Mouse (Mus musculus) liver (tissue): Measurements from ENCODE around the gene Ech1.

ENCODE experiments used
- DNase-seq: peaks from one replicate; pipeline ENCODE4 v3.0.0-alpha.2; 2020; ENCODE audit warnings: mixed read lengths

Ech1 gene

DNA sequence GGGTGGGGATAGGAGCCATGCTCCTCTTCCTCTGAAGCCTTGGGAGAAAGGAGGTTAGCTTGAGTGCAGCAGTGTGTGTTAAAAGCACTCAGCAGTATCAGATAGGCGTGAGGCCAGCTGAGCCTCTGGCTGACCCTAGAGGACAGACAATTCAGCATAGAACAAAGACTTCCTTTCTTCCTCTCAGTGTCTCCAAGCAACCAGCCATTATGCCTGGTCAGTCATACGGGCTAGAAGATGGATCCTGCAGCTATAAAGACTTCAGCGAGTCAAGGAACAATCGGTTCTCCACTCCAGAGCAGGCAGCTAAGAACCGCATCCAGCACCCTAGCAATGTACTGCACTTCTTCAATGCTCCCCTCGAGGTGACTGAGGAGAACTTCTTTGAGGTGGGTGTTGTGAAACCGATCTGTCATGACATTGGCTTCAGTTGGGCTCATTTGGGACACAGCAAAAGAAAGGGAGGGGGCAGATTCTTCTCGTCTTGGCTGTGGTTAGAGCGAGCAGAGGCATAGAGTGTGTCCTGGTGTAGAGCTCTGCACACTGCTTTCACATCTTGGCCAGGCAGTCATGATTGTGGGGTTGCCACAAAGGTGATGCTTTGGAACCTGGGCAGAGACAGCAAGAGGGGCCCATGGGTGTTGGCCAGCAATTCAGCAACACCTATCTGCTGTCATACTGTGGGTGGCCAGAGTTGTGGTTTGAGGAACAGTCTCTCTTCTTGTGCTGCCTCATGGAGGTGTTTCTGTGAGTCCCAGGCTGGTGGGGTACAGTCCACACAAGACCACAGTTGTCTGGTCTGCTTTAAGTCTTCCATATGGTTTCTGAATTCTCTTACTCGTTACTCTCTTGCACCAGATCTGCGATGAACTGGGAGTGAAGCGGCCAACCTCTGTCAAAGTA is 4.4 kb upstream of the Ech1 start:
- no peak for DNase-seq

GRCm38 (mm10) chr7:28821261-28821831 is 3.7 kb upstream of the Ech1 start:
- DNase-seq, result no peak

DNA sequence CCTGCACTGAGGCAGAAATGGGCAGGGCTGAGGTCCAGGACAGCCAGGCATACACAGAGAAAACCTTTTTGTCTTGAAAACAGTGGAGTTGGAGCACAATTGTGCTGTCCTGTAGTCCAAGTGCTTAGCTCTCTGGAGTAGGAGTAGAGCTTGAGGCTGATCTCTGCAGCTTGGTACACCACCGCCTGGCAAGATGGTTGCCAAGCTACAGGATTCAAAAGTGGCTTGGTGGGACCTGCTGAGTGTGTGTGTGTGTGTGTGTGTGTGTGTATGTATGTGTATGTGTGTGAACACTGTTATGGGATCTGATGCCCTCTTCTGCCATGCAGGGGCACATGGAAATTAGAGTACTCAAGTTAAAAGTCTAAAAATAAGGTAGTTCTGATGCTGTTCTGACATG is 2.5 kb upstream of the Ech1 start:
- no peak for DNase-seq

GRCm38 (mm10) chr7:28822993-28823903 is 1.8 kb upstream of the Ech1 start:
- DNase-seq, result no peak

DNA sequence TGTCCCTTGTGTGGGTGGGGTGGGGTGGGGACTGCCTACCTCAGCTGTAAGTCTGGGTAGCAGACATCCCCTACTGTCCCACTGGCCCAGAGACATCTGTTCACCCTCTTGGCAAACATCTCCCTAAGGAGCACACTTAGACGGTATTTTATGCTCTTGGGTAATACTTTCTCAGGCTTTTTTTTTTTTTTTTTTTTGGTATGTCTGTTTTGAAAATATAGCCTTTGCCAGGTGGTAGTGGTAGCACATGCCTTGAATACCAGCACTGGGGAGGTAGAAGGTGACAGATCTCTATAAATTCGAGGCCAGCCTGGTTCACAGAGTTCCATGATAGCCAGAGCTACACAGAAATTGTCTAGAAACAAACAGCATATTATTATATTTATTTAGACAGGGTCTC is 1.1 kb upstream of the Ech1 start:
- no peak for DNase-seq

- DNase-seq, result no peak
Observed at GRCm38 (mm10) chr7:28825686-28826401, 827 bp downstream of the Ech1 start.

DNA sequence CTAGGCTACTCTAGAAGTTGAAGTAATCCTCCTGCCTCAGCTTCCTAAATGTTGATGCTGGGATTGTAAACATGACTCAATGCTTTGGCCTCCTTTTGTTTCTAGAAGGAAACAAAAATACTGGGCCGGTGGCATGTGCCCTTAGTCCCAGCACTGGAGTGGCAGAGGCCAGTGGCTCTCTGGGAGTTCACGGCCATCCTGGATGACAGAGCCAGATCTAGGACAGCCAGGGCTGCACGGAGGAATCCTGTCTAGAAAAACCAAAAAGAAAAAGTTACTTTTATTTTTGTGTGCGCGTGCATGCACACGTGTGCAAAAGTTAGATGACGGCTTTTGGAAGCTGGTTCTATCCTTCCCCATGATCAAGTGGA is 1.4 kb downstream of the Ech1 start:
- no peak for DNase-seq

DNA sequence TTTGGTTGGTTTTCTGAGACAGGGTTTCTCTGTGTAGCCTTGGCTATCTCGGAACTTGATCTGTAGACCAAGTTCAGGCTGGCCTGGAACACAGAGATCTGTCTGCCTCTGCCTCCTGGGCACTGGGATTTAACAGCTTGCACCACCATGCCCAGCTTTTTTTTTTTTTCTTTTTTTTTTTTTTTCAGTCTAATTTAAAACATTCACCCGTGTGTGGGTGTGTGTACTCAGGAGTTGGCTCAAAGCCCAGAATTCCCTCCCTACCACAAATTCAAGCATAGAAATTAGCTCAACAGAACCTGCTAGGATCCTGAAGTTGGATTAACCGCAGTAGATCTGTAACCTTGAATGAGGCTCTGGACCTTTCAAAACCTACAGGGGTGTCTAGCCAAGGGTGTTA is 2.3 kb downstream of the Ech1 start:
- DNase-seq, result no peak

DNA sequence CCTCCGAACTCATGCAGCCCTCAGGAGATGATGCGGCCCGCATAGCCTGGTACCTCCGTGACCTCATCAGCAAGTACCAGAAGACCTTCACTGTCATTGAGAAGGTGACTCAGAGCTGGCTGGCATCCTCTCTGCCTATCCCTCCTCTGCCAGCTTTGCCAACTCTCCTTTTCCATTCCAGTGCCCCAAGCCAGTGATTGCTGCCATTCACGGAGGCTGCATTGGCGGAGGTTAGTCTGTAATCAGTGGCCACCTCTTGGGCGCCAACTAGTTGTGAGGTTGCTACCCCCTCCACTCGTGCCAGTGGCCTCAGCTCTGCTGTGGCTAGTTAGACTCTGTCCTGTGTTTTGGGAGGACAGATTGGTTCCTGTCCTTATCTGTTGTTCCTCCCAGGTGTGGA is 4.8 kb downstream of the Ech1 start:
- DNase-seq, result no peak

- DNase-seq, result no peak
Observed at GRCm38 (mm10) chr7:28830981-28831380, 6.0 kb downstream of the Ech1 start.

DNA sequence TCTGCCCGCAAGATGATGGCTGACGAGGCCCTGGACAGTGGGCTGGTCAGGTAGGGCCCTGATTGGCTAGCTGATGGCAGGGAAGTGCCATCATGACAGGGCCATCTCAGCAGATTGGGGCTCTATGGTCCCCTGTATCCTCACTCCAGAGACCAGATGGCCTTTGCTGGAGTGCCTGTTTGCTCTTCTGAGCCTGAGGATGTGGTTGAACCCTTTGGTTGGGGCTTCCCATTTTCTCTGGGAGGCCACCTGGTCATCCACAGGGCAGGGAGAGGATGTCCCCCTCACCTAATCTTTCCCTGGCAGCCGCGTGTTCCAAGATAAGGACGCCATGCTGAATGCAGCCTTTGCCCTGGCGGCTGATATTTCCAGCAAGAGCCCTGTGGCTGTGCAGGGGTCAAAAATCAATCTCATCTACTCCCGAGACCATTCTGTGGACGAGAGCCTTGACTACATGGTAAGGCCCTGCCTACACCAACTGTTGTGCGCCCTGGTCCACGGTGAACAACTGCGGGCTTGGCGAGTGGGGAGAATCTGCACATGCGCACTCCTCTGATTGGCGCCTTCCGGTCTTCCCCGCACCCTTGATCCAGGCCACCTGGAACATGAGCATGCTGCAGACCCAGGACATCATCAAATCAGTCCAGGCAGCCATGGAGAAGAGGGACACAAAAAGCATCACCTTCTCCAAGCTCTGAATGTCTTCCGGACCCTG is 6.6 kb downstream of the Ech1 start:
- DNase-seq, result peak; percentile 49

DNA sequence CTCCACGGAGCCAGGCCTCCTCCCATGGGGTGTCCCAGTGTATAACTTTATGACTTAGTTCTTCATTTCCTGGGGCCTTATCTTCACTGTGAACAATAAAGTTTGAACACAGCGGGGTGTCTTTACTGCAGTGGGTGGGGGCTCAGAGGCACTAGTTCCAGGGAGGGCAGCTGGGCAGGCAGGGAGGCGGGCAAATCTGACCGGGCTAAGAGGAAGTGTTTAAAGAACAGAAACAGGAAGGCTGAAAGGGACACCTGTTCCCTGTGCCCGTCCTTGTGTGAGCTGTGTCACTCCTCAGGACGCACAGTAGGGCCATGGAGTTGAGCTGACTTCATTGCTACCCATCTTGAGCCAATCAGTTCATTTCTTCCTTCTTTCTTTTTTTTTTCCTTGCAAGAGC is 7.1 kb downstream of the Ech1 start:
- DNase-seq, result no peak

DNA sequence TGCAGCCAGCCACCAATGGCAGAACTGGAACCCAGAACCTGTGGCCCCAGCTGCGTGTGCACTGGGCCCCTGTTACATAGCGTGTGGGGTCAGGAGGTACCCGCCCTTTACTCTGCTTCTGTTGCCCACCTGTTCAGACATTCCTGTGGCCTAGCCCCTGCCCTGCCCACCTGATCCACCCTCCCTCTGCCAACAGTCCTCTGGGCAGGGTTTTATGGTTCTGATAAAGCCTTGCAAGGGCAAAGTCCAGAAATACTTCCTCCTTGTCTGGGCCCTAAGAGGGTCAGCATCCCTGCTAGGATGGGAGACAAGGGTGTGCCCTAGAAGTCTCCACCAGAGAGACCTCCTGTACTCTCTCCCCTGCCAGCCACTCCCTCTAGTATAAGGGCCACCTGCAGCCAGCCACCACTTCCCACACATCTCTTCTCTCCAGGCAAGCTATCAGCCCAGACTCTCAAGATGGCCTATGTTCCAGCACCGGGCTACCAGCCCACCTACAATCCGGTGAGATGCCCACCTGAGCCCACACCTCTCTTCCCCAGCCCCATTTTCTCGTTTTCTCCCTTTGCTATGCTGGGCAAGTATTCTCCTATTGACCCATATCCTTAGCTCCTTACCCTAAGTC is 8.8 kb downstream of the Ech1 start, which contains the start of gene Lgals4:
Gene Lgals4, plus strand, starts transcription at position 132 of the 625 bp plus-strand sequence.
- DNase-seq, result no peak

- DNase-seq, result no peak
Observed at GRCm38 (mm10) chr7:28836936-28837335, 11.9 kb downstream of the Ech1 start.

DNA sequence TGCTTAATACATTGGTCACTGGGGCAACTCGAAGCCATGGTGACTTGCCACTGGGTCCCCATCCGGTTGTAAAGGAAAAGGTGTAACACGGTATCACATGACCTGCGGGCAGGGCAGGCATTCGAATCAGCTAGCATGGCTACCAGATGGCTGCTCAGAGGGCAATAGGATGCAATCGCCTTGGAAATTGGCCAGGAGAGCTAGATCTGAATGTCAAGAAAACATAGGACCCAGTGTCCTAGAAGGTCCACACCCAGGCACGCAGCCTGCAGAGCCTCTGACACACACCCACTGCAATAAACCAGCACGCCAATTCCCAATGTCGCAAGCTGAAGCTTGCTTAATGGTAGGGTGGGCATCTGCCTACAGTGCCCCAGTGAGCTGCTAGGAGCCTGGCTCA is 13.3 kb downstream of the Ech1 start:
- DNase-seq, result no peak

DNA sequence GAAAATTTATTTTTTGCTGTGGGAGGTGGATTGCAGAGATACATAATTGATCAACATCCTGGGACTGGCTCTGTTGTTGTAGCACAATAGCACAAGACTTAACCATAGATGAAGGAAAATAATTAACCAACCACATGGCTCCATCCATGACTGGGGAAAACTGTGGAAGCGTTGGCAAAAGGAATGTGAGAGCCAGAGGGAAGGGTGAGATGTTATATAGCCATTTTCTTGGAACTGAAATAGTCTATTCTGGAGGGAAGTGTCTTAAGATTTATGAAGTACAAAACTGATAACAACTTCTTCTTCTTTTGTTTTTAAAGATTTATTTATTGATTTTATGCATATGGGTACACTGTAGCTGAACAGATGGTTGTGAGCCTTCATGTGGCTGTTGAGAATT is 22.3 kb downstream of the Ech1 start:
- DNase-seq, result no peak

- no peak for DNase-seq
Observed at GRCm38 (mm10) chr7:28849700-28850236, 24.8 kb downstream of the Ech1 start.

DNA sequence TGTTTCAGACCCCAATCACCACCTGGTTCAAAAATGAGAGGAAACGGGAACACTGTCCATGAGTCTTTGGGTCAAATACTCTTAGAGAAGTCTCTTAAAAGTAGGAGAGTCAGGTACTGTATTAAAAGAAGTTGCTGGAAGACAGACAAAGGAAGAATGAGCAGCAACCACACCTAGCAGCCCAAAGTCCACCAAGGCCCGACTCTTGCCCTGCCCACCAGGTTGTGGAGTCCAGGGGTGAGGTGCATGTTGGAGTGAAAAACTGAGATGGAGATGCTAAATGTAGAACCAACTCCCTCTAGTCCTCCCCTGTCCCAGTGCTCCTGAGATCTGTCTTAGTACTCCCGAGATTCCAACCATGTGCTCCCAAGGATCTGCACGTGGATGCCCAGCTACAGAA is 25.6 kb downstream of the Ech1 start:
- DNase-seq, result no peak

DNA sequence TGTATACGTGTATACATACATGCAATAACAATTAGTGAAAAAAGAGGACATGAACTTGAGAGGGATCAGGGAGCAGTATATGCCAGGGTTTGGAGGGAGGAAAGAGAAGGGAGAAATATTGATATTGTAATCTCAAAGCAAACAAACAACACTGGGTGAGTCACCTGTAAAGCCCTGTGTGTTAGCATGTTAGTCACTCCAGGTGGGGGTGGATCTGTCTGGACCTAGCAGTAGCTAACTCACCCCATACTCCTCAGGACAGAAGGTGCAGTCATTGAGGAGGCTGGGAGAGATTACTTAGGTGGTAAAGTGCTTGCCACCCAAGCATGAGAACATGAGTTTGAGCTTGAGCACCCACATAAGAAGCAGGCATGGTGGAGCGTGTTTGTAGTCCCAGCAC is 34.9 kb downstream of the Ech1 start:
- DNase-seq, result no peak

DNA sequence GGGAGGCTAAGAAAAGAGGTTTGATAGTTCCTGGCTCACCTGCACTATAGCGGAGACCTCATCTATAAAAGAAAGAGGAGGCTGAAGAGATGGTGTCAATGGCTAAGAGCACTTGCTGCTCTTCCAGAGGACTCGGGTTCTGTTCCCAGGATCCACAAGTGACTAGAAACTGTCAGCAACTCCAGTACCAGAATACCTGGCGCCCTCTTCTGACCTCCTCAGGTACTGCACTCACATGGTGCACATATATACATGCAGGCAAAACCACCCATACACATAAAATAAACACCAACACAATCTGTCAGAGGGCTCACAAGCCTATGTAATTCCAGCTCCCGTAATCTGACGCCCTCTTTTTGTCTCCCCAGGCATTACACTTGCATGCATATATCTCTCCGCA is 35.9 kb downstream of the Ech1 start:
- no peak for DNase-seq

- DNase-seq, result no peak
Observed at GRCm38 (mm10) chr7:28862817-28863499, 37.9 kb downstream of the Ech1 start.
